Mouse (Mus musculus) cerebellum, adult 11 months (tissue): ENCODE measurements around the gene Sufu.

Experiments
- DNase-seq: peaks from one replicate; pipeline ENCODE4 v3.0.0; 2022

The Sufu gene

GRCm38 (mm10) chr19:46500581-46501341 lies 104.1 kb downstream of the Sufu start:
- DNase-seq: peak; percentile 65

- peak; percentile 80 for DNase-seq
Observed at GRCm38 (mm10) chr19:46501401-46502068, 104.8 kb downstream of the Sufu start, which contains the start of gene Trim8. Gene Trim8 (plus strand): TSS chr19:46501702.

GRCm38 (mm10) chr19:46502069-46502455 lies 105.4 kb downstream of the Sufu start:
- peak; percentile 73 for DNase-seq

- peak; percentile 84 for DNase-seq
Observed at GRCm38 (mm10) chr19:46502471-46503166, 105.9 kb downstream of the Sufu start.

- no peak for DNase-seq
Observed at GRCm38 (mm10) chr19:46503351-46504084, 106.8 kb downstream of the Sufu start.

GRCm38 (mm10) chr19:46504085-46504552 lies 107.4 kb downstream of the Sufu start:
- DNase-seq: no peak

GRCm38 (mm10) chr19:46504822-46505417 lies 108.2 kb downstream of the Sufu start:
- DNase-seq: no peak

- no peak for DNase-seq
Observed at GRCm38 (mm10) chr19:46505646-46506371, 109.1 kb downstream of the Sufu start.

- no peak for DNase-seq
Observed at GRCm38 (mm10) chr19:46506372-46506717, 109.6 kb downstream of the Sufu start.

GRCm38 (mm10) chr19:46507181-46507581 lies 110.5 kb downstream of the Sufu start:
- DNase-seq: no peak

GRCm38 (mm10) chr19:46507806-46508205 lies 111.1 kb downstream of the Sufu start:
- DNase-seq: no peak

- no peak for DNase-seq
Observed at GRCm38 (mm10) chr19:46508738-46509137, 112.0 kb downstream of the Sufu start.

GRCm38 (mm10) chr19:46509202-46509601 lies 112.5 kb downstream of the Sufu start:
- no peak for DNase-seq

GRCm38 (mm10) chr19:46509736-46510135 lies 113.0 kb downstream of the Sufu start:
- no peak for DNase-seq

GRCm38 (mm10) chr19:46510401-46510800 lies 113.7 kb downstream of the Sufu start:
- no peak for DNase-seq

GRCm38 (mm10) chr19:46510824-46511223 lies 114.1 kb downstream of the Sufu start:
- no peak for DNase-seq

- no peak for DNase-seq
Observed at GRCm38 (mm10) chr19:46511263-46511662, 114.6 kb downstream of the Sufu start.

GRCm38 (mm10) chr19:46514387-46514786 lies 117.7 kb downstream of the Sufu start:
- no peak for DNase-seq

- DNase-seq: no peak
Observed at GRCm38 (mm10) chr19:46515287-46515821, 118.7 kb downstream of the Sufu start.

GRCm38 (mm10) chr19:46516667-46517528 lies 120.2 kb downstream of the Sufu start:
- DNase-seq: no peak
